Comparison of ENCODE assay signal across 11 mouse cellular contexts in genomic region chr11:6529961-6530360, GRCm38 (mm10).
"Had no signal": no experiment of that assay in that cellular context is flagged by ENCODE, and none has a peak within 500 bp of the region (broad histone marks: within the 10 kb centered on the region; RNA-seq: fewer than 3 reads in every experiment).

No protein-coding gene starts in this region.

- H3K4me3 ChIP-seq: left cerebral cortex, adult 2 months; limb, embryonic 10.5 days; midbrain, embryonic 13.5 days; stomach, embryonic 15.5 days had no signal

- ATAC-seq: lung, postnatal 0 days; midbrain, embryonic 13.5 days had no signal

- H3K4me1 ChIP-seq: stomach, embryonic 15.5 days had no signal

- H3K9me3 ChIP-seq: limb, embryonic 10.5 days; midbrain, embryonic 13.5 days; stomach, embryonic 15.5 days had no signal

- H3K9ac ChIP-seq: liver, embryonic 14.5 days; midbrain, embryonic 13.5 days; stomach, embryonic 15.5 days had no signal

- H3K27me3 ChIP-seq: midbrain, embryonic 13.5 days; stomach, embryonic 15.5 days had no signal

- DNase-seq: kidney, postnatal 10 days; lung, adult 2 months; lung, postnatal 36 days; right cerebral cortex, postnatal 14 days; thymus, postnatal 36 days had no signal

- H3K27ac ChIP-seq: left cerebral cortex, adult 2 months; limb, embryonic 10.5 days; liver, embryonic 14.5 days; midbrain, embryonic 13.5 days; stomach, embryonic 15.5 days had no signal

- H3K4me2 ChIP-seq: midbrain, embryonic 13.5 days; stomach, embryonic 15.5 days had no signal
